Mouse (Mus musculus) naive thymus-derived CD4-positive, alpha-beta T cell, adult 2 months (primary cell): ENCODE data around the gene Scgb1b2.

Experiments
- DNase-seq: peaks from one replicate; pipeline ENCODE4 v3.0.0-alpha.2; 2011; ENCODE audit warnings: low read depth

The Scgb1b2 gene

DNA sequence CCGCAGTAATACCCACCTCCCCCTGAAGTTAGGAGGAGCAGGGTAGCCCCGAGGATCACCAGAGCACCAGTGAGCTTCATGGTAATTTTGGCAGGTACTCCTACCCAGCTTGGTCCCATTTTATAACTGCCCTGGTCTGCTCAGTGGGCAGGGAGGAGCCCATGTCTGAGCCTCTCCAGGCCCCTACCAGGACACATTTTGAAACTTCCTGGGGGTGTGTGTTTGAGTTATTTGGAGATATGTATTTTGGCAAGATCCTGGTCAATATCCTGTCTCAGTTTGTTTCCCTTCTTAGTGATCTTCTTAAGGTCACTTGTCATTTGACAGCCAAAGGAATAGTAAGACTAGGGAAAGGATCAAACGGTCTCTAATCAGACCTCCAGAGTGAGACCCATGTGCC, at the start of gene Scgb1b2:
TSS of gene Scgb1b2 (minus strand) at position 101 of the 400 bp plus-strand sequence.
- DNase-seq = no peak

DNA sequence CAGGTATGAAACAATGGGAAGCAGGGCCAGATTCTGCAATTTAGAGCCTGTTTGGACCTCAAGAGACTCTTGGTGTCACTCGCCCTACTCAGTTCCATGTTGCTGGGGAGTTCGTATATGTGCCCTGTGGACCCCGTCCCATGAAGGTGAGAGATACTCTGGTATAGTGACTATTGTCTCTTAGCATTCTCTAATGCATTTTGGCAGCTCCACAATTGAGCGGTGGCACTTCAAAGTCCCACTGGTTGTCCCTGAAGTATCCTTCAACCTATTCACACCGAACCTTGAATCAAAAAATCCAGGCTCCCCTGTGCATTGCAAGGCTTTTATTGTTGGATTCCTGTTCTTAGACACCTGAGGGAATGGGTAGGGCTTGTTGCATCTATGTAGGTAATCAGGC, 1.4 kb downstream of the Scgb1b2 start, which contains the start of gene Scgb2b2:
TSS of gene Scgb2b2 (plus strand) at position 301 of the 400 bp plus-strand sequence.
- no peak for DNase-seq
